Mouse (Mus musculus) mouse embryonic stem cell (cell line): ENCODE measurements at regions not wholly inside any gene's neighbourhood (a gene's known extent, or its start where the extent isn't known, plus 50 kb on each side); places are given as distances from the start of the nearest gene placed in this dataset.

Experiments used
- in situ Hi-C, 2 experiments: fragments of 300-500 bp; cut with MboI; formaldehyde crosslinking; loops; 1 replicate in 1 of 2; 3 replicates in 1 of 2; pipeline ENCODE4 v1.14.3; 2019 to 2020; ENCODE audit warnings: low sequenced_read_pairs in 2 of 2, low pct_unique_long_range_greater_than_20kb in 1 of 2, mixed read lengths in 1 of 2; ENCODE audit not compliant: unreplicated experiment in 1 of 2

GRCm38 (mm10) chr13:101216421-101216820 is 383.2 kb upstream of the Slc30a5 start:
- in situ Hi-C loops, result no loop called here

DNA sequence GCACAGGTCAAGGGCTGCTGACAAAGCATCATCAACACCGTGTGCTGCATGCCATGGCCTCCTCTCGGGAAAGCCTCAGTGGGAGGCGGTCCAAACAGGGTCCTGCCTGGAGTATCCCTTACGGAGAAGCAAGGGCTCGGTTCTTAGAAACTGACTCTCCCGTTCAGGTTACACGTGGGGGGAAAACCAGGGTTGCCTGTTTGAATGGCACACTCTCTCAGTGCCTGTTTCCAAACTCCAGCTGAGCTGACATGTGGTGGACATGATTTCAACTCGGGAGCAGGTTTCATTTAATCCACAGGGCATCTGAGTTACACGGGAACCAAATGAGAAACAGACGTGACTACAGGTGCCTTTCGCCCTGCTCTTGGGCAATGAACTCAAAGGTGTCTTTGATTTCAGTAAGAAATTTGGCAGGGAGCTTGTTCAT is 382.6 kb upstream of the Slc30a5 start:
- in situ Hi-C loops, result no loop called here

DNA sequence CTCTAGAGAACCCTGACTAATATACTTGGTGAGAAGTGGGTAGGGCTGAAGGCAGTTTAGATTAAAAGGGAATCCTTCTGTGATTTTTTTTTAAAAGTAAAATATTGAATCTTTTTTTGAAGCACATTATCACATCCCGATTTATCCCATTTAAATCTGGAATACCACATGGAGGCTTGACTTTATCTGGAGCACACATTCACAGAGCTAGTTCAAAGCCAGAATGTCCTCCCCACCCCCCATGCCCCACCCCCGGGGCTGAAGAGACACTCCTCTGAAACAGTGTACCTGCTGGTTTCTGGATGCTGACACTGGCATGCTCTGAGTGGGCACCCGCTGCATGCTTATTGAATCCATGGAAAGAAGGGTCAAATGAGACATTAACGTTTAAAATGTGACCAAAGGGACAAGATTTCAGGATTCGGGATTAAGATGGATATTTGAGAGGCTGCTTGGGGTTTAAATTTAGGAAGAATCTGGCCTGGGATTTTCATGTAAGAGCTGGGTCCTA is 382.0 kb upstream of the Slc30a5 start:
- in situ Hi-C loops, result no loop called here

DNA sequence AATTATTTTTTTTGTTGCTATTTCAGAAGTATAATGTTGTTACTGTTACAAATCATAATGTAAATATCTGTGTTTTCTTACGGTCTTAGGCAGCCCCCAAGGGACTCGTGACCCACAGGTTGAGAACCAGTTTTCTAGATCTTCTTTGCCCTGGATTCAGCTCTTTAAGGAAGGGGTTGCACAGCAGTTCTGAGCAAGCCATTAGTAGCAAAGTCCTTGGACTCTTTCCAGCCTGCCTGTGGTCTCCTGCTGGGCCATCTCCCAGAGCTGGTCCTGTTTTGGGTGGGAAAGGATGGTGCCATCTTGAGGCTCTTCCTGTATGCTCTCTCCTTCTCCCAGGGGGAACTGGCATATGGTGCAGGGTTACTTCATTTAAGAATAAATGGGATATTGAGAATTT is 380.9 kb upstream of the Slc30a5 start:
- in situ Hi-C loops, result no loop called here

DNA sequence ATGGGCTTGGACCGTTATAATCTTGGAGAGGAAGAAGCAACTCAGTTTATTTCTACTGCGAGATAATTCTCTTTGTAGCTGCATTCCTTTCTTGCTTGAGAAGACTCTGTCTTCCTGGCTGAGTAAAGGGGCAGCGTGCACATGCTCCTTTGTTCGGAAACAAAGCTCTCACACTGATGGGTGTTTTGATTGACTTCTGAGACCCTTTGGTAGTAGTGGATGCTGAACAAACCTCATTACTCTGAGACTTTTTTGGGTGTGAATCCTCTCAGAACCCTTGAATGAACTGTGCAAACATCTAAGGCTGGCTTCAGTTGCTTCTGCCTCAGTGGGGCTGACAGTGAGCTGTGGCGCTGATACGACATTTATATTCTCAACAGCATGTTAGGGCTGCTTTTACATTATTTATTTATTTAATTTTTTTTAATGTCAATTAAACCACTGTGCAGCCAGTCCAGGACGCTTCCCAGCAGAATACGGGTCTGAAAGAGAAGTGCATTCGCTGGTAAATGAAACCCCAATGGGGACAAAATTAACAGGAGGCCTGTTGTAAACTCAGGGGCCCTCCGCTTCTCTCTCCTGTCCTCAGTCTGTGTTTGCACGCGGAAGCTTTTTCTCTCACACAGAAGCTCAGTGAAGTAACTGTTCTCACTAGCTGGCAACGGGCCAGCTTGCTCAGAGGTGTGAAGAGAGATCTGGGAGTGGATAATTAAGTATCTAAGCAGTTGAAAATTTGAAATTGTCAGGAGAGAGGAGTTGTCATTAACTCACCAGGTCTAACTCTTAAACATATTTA is 380.1 kb upstream of the Slc30a5 start:
- in situ Hi-C loops, result no loop called here

DNA sequence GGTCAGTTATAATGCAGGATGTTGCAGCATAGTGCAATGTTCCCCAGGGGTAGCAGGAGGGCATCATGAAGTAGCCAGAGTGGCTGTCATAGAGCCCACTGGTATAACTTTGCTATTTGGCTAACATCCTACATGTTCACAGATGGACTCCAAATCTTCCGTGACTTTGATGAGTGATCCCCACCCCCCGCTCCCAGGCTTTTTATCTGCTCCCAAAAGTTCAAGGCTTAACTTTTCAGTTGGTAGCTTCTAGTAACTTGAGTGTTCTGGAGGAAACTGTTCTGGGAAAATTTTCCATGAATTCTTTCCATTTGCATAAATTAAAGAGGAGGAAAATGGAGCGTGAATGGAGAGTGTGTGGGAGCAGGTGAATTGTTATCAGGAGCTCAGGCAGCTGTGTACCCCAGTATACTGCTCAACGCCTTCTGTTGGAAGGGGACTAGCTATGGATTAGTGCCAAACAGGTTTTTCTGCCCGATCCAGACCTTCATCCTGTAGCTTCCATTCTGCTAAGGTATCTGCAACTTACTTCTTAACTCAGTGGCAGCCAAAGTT is 379.2 kb upstream of the Slc30a5 start:
- in situ Hi-C loops, result no loop called here

- in situ Hi-C loops, result no loop called here
Observed at GRCm38 (mm10) chr13:101208788-101209187, 375.6 kb upstream of the Slc30a5 start.

DNA sequence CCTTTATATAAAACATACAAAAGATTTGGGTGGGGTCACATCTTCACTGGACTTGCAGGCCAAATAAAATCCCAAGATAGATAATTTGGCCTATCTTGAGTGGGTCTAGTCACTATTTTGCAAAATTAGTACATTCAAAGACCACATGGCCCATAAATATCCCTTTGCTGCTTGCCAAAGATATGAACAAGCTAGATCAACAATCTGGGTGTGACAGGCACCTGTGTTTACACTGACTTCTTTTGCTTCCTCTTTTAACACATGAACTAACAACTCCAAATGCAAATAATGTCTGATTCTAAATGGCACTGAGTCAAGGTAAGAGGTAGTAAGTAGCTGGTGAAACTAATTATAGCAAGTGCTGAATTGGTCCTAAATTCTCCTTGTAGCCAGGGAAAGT is 370.2 kb upstream of the Slc30a5 start:
- in situ Hi-C loops, result no loop called here

DNA sequence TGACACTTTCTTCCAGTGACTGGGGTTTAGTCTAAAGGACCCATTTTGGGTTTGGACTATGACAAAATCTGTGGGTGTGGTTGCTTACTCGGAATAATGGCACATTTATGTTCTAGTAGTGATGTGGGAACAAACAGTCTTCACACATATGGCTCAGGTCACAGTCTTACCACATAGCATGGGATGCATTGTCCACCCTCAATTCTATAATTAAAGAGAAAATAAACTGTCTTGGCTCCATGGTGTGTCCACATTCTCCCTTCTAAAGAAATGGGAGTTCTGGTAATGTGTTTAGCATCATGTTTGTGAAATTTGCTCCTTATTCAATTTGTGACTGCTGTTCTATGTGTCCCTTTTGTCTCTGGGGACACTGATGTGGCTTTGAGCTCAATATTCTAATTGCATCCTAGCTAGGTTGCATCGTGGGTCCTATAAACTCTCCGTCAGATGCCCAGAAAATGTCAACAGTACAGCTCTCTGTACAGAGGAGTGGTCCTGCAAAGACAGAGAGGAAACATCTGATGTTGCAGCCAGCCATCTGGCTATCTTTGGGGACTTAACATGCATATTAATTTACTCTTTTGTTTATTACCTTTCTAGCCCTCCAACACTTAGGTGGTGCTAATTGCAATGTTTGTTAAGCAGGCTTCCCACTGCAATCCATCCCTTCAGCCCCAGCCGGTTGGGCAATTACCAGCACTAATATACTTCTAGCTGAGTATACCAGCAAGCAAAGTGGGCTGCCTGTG is 369.5 kb upstream of the Slc30a5 start:
- in situ Hi-C loops, result no loop called here

DNA sequence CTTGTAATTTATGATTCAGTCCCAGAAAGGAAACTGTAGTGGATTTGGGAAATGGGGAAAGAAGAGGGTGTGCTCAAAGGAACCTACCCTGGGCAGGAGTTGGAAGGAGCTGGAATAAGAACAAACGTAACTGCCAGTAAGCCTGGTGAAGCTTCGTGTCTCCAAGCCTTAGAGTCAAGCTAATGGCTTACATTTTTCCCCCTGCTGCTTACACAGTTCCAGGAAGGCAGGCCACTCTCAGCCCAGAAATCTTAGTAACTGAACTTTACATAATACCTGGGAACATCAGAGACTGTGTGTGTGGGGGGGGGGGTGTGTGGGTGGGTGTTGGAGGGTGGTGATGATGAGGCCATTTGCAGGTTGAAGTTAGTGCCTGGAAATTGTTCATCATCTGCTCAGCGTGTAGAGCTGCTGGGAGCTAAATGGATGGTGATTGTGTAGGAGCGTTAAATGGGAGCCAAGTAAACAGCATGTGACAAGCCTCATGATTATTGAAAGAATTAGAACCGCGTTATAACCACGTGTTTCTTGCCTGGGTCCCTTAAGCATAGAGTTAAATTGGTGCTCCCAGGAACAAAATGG is 357.1 kb upstream of the Slc30a5 start:
- in situ Hi-C loops, result no loop called here

GRCm38 (mm10) chr13:101182387-101182786 is 349.2 kb upstream of the Slc30a5 start:
- in situ Hi-C loops, result no loop called here

DNA sequence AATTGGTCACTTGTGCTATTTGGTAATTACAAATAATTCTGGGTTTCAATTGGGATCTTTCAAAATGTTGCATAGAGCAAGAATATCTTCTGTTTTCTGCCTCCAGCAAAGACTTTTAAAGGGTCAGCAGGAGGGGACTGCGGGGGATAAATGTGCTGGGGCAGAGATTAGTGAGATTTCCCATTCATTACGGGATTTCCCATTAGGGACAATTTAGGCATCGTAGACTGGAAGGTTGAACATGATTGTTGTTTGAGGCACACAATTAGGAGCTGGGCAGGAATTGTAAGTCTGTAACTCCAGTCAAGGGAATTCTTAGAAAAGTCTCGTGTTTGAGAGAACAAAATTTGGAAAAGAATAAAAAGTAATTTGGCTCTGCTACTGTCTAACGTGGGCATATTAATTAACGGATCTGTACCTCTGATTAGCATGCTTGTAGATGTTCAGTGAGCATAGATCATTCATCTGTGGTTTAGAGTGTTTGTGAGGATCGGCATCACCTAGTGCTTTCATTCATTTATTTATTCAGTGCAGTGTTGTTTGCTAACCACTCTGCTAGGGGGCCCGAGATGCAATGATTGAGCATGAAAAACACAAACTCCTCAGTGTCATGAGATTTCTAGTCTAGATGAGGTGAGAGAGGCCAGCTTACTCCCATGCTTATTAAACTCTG is 341.9 kb upstream of the Slc30a5 start:
- in situ Hi-C loops, result no loop called here

GRCm38 (mm10) chr13:101161768-101162167 is 328.5 kb upstream of the Slc30a5 start:
- in situ Hi-C loops, result no loop called here

DNA sequence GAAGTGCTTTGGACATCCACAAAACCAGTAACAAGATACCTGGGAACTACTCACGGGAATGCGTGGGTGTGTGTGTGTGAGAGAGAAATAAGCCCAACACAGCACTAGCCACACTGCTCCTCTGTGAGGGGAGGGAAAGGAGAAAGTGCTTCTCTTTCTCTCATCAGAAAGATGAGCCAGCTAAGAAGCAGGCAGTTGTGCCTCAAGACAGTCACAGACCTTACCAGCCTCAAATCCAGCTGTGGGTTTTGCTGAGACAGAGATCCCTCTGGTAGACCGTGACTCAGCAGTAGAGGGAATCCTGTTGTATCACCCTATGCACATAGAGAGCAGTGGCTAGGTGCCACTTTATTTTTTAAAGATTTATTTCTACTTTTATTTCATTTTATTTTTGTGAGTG is 326.7 kb upstream of the Slc30a5 start:
- in situ Hi-C loops, result no loop called here

GRCm38 (mm10) chr13:101153760-101154159 is 320.5 kb upstream of the Slc30a5 start:
- in situ Hi-C loops, result no loop called here

- in situ Hi-C loops, result no loop called here
Observed at GRCm38 (mm10) chr13:101142761-101143160, 309.5 kb upstream of the Slc30a5 start.

GRCm38 (mm10) chr13:101142104-101142735 is 309.0 kb upstream of the Slc30a5 start:
- in situ Hi-C loops, result no loop called here

DNA sequence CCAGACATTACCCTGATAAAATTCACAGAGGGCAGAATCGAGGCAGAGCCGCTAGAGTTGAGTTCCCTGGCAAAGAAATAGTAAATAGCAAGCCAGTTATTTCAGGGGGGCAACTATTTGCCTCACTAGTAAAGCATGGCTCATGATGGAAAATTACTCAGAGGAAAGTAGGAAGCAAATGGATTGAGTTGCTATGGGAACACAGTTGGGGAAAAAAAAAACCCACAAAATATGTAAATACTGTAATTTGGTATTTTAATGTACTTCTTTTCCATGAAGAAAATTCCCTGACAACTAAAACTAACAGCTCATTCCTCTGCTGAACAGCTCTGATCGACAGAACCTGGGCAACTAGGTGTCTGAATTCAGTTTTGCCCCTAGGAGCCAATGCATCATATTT is 296.2 kb upstream of the Slc30a5 start:
- in situ Hi-C loops, result no loop called here
